Mouse (Mus musculus) pancreas, adult 10 weeks (tissue): ENCODE results near the gene Olfr794. TPM values are rescaled to one million over a fixed set of nuclear protein-coding genes. Genes with fewer than 3 reads are reported as not detected.

ENCODE experiments used
- polyA plus RNA-seq: library from polyadenylated mRNA; stranded (reverse); fragments of 350-450 nt; fragmentation: Illumina TruSeq; extraction: RNeasy Lipid Tissue Mini Kit (QIAGEN cat#74804); gene quantifications from one replicate; pipeline ENCODE4 v1.2.3, GENCODE M21; 2015; ENCODE audit warnings: low read depth, low replicate concordance; ENCODE audit not compliant: insufficient read depth

Gene Olfr794
- not detected for polyA plus RNA-seq

DNA sequence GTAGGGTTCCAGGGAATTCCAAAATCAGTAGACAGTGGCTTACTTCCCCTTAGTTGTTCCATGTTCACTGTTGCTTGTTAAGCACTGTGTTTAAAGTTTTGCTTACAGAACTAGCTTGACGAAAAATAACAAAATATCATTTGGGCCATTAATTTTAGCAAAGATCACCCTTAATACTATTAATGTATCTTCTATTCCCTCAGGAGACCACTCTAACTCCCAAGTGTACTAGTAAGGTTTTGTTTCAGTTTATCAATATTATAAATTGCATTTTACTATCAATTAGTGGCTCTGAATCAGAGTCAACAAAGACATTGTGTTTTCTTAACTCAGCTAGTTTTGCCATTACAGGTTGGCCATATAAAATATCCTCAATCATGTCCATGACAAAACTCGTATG, at the start of gene Olfr794:
TSS of gene Olfr794 (plus strand) at position 301 of the 400 bp plus-strand sequence.

DNA sequence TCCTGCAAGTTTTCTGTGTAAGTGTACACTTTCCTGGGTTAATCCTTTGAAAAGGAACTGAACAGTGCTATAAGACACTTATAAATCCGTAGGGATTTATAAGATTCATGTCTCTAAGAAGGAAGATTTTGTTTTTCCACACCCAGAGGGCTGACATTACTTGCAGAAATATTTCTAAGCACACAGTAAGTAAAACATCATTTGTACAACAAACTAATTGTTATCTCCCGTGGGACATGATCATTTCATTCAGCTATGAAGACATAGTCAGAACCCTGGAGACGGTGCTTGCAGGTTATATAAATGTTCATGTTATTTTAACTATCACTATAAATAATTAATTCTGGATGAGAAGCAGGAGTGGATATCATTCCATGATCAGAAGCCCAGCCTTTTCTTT, 46.0 kb upstream of the Olfr794 start, which contains the start of gene Olfr791:
TSS of gene Olfr791 (plus strand) at position 301 of the 400 bp plus-strand sequence.

GRCm38 (mm10) chr10:129538862-129539261, 28.6 kb upstream of the Olfr794 start, which contains the start of gene Olfr792:
Gene Olfr792, plus strand, starts transcription at chr10:129539162.

GRCm38 (mm10) chr10:129612470-129612869, 45.0 kb downstream of the Olfr794 start, which contains the start of gene Olfr796:
Gene Olfr796, minus strand, starts transcription at chr10:129612570.

Other genes with a start within 250 kb of the Olfr794 start
- gene Olfr780, start 249.5 kb upstream of the Olfr794 start, polyA plus RNA-seq = not detected
- gene Olfr781, start 238.8 kb upstream of the Olfr794 start, polyA plus RNA-seq = not detected
- not detected for gene Olfr782, start 218.8 kb upstream of the Olfr794 start, polyA plus RNA-seq
- not detected for gene Olfr784, start 183.6 kb upstream of the Olfr794 start, polyA plus RNA-seq
- gene Olfr785, start 162.2 kb upstream of the Olfr794 start, polyA plus RNA-seq = not detected
- gene Olfr786, start 140.3 kb upstream of the Olfr794 start, polyA plus RNA-seq = not detected
- gene Olfr787, start 105.8 kb upstream of the Olfr794 start, polyA plus RNA-seq = not detected
- gene Olfr788, start 96.7 kb upstream of the Olfr794 start, polyA plus RNA-seq = not detected
- gene Olfr789, start 82.9 kb upstream of the Olfr794 start, polyA plus RNA-seq = not detected
- gene Olfr790, start 69.2 kb upstream of the Olfr794 start, polyA plus RNA-seq = not detected
- gene Olfr791, start 45.9 kb upstream of the Olfr794 start, polyA plus RNA-seq = not detected
- not detected for gene Olfr792, start 28.5 kb upstream of the Olfr794 start, polyA plus RNA-seq
- not detected for gene Olfr796, start 44.9 kb downstream of the Olfr794 start, polyA plus RNA-seq
- not detected for gene Olfr798, start 60.3 kb downstream of the Olfr794 start, polyA plus RNA-seq
- gene Olfr799, start 69.8 kb downstream of the Olfr794 start, polyA plus RNA-seq = not detected
- gene Olfr800, start 90.0 kb downstream of the Olfr794 start, polyA plus RNA-seq = not detected
- gene Olfr801, start 106.2 kb downstream of the Olfr794 start, polyA plus RNA-seq = not detected
- gene Olfr802, start 120.5 kb downstream of the Olfr794 start, polyA plus RNA-seq = not detected
- gene Olfr803, start 126.6 kb downstream of the Olfr794 start, polyA plus RNA-seq = not detected
- gene Olfr804, start 135.6 kb downstream of the Olfr794 start, polyA plus RNA-seq = not detected
- not detected for gene Olfr805, start 161.7 kb downstream of the Olfr794 start, polyA plus RNA-seq
- not detected for gene Olfr806, start 174.3 kb downstream of the Olfr794 start, polyA plus RNA-seq
- gene Olfr807, start 190.1 kb downstream of the Olfr794 start, polyA plus RNA-seq = not detected
- not detected for gene Olfr808, start 197.8 kb downstream of the Olfr794 start, polyA plus RNA-seq
- not detected for gene Olfr809, start 207.0 kb downstream of the Olfr794 start, polyA plus RNA-seq
- gene Olfr810, start 227.3 kb downstream of the Olfr794 start, polyA plus RNA-seq = not detected
- gene Olfr811, start 236.7 kb downstream of the Olfr794 start, polyA plus RNA-seq = not detected